Mouse (Mus musculus) embryo, embryonic 10 days (tissue): ENCODE results near the gene Mctp1.

Experiments used
- DNase-seq: peaks from one replicate; pipeline ENCODE4 v3.0.0-alpha.2; 2015; ENCODE audit warnings: low spot score

The Mctp1 gene

GRCm38 (mm10) chr13:76620111-76620510, 235.8 kb downstream of the Mctp1 start:
- DNase-seq = no peak

DNA sequence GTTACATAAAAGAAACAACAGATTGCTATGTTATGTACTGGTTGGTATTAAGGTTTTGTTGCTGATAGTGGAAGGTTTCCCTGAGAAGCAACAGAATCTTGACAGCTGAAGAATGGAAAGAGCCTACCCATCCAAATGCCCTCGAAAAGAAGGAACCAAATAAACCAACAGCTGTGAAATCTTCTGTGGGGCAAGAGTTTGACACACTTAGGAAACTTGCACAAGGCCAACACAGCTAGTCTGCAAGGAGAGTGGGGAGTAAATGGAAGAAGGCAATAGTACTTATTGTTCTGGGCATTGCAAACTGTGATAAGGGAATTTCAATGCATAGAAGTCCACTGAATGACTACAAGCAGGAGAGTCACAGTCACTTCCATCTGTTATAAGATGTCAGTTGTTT, 236.2 kb downstream of the Mctp1 start:
- DNase-seq = no peak

DNA sequence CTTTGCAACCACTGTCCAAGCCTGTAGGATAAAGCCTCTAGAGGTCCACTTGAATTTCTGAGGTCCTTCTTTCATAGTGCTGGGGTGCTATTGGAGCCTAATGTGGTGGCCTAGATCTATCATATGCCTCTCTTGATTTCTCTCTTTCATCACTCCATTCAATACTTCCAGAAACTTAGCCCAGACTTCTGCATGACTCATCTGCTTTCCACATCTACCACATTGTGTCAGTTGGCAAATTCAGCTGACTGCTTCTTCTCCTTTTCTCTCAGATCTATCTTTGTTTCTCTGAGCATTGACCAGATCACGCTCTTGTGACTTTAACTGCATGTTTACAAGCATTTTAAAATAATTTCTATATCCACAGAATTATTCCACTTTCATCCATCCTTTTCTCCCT, 249.4 kb downstream of the Mctp1 start:
- no peak for DNase-seq

GRCm38 (mm10) chr13:76638282-76638681, 253.9 kb downstream of the Mctp1 start:
- no peak for DNase-seq

- DNase-seq = no peak
Observed at GRCm38 (mm10) chr13:76659523-76659922, 275.2 kb downstream of the Mctp1 start.

DNA sequence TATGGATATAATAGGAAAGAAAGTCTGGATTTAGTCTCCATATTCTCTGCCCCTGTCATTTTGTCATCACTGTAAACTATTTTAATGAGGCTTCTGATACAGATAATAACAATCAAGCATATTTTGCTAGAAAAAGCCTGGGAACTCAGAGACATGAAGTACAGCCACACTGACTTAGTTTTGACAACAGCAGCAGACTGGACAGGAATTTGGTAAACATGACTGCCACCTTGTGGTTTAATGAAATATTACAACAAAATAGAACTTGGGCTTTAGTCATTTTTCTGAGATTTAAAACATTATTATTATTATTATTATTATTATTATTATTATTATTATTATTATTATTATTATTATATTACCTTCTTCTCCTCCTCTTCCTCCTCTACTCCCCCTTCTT, 297.0 kb downstream of the Mctp1 start:
- DNase-seq = peak; percentile 55

GRCm38 (mm10) chr13:76689349-76689748, 305.0 kb downstream of the Mctp1 start:
- no peak for DNase-seq

GRCm38 (mm10) chr13:76690143-76690542, 305.8 kb downstream of the Mctp1 start:
- DNase-seq = no peak

DNA sequence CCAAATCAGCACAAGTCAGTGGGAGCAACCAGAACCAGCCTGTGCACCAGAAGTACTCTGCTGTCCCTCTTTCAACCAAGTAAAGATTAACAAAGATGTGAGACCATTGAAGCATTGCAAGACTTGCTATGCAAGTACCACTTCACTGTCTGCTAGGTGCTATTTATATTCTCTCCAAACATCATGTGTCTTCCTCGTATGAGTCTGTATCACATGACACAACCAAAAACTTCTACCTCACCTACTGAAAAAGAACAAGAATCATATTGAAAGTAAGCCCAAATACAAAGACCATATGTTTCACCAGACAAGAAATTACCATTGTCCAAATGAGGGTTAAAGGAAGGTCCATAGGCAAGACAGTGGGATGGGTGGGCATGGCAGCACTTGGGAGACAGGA, 306.4 kb downstream of the Mctp1 start:
- DNase-seq = no peak

GRCm38 (mm10) chr13:76734013-76734412, 349.7 kb downstream of the Mctp1 start:
- DNase-seq = no peak

DNA sequence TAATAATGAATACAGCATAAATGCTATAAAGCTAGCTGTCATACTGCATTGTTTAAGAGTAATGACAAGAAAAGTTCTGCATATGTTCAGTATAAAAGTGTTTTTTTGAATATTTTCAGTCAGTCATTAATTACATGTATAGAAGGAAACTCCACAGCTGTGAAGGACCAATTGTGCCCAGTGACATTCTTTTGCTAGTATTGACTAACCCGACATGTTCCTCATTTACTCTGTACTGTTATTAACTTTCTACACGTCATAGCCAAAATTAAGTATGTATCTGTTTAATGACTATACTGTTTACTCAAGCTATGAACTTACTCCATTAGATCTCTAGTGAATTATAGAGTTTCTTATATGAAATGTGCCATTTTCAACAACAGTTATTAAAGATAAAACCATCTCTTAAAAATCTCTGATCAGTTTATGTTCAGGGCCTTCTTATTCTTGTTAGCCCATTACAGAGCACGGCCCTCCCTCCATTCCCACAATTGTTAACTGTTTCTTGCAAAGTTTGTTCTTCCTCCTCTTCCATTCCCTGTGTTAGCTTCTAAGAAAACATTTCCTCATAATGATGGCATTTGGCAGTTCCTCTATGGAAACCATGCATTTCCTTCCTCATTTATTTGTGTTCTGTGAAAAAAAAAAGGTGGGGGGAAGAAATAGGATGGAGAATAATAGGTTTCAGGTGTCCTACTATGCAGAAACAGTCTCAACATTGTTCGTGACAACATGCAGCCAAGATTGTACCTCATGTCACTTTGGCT, 366.5 kb downstream of the Mctp1 start:
- no peak for DNase-seq

DNA sequence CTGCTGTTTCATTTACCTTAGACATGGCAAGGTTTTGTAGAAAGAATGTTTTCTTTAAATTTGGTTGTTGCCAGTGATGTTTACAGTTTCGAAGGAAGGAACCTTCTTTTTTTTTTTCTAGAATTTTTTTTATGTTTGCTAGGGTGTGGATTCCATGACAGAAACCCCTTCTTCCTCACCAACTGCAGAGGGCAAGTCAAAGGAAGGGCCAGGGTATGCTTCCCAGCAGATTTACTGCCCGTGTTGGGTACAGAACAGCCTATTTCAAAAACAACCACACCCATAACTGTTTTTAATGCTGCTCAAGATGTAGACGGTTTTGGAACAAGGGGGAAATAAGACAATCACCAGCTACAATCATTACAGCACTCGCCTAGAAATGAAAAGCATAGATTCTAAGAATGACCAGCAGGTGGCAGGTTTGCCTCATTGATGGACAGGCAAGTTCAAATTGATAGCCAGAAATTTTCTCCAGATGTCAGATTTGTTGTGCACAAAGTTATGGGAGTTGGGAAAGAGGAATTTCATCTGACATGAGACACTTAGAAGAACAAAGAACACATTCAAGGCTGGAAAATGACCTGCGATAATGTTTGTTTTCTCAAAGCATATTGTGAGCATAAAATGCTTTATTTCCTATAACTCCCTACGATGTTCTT, 375.6 kb downstream of the Mctp1 start:
- peak; percentile 83 for DNase-seq

DNA sequence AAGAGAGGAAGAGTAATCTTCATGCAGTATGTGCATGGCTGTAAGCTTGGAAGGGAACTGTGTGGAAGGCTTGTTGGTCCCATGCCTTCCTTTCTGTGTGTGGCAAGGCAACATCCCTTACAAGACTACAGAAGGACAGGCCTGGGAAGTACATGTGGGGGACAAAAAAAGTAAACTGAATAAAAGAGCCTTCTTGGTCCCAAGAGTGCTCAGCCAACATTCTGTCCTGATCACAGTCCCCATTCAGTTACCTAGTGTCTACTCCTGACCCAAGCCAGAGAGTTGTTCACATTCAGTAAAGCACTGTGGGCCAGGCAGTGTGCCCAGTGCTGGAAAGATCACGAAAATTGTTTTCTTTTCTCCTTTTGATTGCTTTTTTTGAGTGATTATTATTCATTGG, 415.3 kb downstream of the Mctp1 start:
- DNase-seq = no peak

- DNase-seq = peak; percentile 56
Observed at GRCm38 (mm10) chr13:76801126-76801632, 416.8 kb downstream of the Mctp1 start.

GRCm38 (mm10) chr13:76802051-76802728, 417.9 kb downstream of the Mctp1 start:
- peak; percentile 78 for DNase-seq

DNA sequence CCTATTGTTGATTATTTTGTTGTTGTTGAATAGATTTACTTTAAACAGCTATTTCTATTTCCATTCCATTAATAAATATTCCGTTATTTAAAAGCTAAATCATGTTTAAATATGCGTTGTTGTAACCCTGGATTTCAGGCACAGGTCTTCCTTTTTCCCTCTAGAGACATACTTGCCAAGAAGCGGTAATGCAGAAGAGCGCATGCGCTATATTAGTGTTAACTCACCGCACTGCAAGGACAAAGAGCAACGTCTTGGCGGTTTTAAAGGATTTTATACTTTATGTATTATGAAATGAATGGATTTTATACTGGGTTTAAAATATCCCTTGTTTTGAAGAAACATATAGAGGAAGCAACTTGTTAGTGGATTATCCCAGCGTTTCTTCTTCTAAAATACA, 418.6 kb downstream of the Mctp1 start:
- no peak for DNase-seq

- DNase-seq = no peak
Observed at GRCm38 (mm10) chr13:76803799-76804198, 419.5 kb downstream of the Mctp1 start.

DNA sequence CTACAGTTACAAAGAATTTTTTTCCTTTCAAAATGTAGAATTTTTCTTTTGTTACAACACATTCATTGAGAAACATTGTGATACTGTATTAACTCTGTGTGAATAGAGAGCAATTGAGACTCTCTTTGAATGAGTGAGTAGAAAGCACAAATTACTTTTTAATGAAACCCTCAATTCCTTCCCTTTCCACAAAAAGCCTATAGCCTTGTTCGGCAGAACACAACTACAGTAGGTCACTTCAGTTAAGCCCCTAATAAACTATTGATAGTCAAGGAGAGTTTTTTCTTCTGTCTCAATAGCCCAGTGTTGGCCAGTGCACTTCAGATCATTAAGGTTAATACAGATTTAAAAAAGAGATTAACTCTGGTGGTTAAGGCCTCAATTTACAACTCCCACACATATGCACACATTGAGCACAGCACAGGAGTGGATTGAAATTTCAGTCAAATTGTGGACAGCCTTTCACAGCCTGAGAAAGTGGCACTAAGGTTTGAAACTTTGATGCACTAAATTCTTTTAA, 424.6 kb downstream of the Mctp1 start:
- no peak for DNase-seq

GRCm38 (mm10) chr13:76809802-76810201, 425.5 kb downstream of the Mctp1 start:
- DNase-seq = peak; percentile 42

DNA sequence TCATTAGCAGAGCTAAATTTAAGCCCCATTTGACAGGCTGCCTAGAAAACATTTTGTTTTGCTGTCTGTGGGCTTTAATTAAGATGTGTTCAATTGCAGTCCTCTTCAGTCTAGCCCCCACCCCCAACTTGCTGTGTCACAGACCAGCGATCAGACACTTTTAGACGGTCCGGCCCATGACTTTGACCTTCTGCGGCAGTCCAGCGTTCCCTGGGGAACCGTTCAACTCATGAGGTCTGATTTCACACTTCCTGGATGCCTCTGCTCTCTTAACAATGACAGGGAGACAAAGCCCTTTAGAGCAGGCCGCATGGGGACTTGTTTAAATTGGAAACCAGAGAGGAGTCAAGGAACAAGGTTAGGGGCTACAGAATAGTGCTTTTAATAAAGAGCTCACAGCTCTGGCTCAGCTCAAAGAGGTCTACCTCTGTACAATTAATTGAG, 426.2 kb downstream of the Mctp1 start:
- DNase-seq = peak; percentile 92

GRCm38 (mm10) chr13:76823083-76823482, 438.7 kb downstream of the Mctp1 start:
- DNase-seq = no peak

DNA sequence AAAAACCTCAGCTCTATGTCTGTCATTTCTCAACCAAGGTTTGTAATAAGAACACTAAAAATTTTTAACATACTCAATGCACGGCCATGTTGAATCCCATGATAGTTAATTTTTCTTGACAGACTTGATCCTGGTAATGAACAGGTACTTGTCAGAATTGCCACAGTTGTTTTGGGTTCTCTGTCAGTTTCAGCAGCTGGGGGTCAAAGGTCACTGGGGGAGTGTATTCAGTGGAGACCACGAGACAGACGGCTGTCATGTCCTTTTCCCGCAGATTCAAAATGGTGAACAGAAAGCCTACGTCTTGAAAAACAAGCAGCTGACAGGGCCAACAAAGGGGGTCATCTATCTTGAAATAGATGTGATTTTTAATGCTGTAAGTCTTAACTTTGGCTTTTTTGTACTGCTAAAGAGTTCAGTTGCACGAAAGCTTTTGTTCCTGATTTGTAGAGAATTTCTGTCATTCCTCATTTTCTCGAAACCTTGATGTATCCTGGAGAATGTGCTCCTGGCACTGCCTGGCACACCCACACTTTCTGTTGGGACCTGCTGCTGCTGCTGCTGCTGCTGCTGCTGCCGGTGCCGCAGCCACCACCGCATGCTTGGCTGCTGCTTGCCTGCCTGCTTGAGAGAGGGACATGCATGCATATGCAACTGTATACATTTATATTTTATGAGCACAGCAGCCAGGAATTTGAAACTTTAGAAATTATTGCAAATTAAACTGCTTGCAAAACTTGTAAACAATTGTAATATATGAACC, 440.8 kb downstream of the Mctp1 start:
- DNase-seq = peak; percentile 72
